Mouse (Mus musculus) liver, adult 2 months (tissue): ENCODE results near the gene Coa4.

ENCODE experiments used
- CTCF ChIP-seq: fragments of 200-500 bp; IDR thresholded peaks from 2 replicates; pipeline ENCODE4 v1.5.1; 2011; ENCODE audit warnings: low read depth, low read length, control low read depth
- POLR2A ChIP-seq: fragments of 200-500 bp; IDR thresholded peaks from 2 replicates; pipeline ENCODE4 v1.6.1; 2011; ENCODE audit warnings: low read length, control low read depth; ENCODE audit not compliant: insufficient read depth; ENCODE audit errors: extremely low read depth

GRCm38 (mm10) chr7:100511602-100512001 lies 25.3 kb upstream of the Coa4 start:
- no peak for TF ChIP-seq CTCF
- TF ChIP-seq POLR2A, result no peak
